Mouse (Mus musculus) heart, embryonic 16.5 days (tissue): Measurements from ENCODE around the gene Rabep1. TPM values are rescaled to one million over a fixed set of nuclear protein-coding genes. Genes with fewer than 3 reads are reported as not detected.
"Not testable (repeated sequence)": the region's sequence is repeated elsewhere in the genome, so short reads cannot be mapped to it uniquely, and the experiment has no call there.

Experiments used
- ATAC-seq: fragments of 200-750 bp; cut with Nextera tagmentation; replicated peaks from 2 replicates; pipeline ENCODE4 v1.8.0; 2017; ENCODE audit warnings: moderate number of reproducible peaks; ENCODE audit not compliant: insufficient read depth, low FRiP score; ENCODE audit errors: extremely low read depth
- H3K27ac ChIP-seq: fragments of 300-500 bp; sonication (generic); 2 replicates; pipeline ENCODE4 v1.5.1; 2014; ENCODE audit warnings: mild to moderate bottlenecking, low read length, control low read depth, moderate library complexity
- H3K27me3 ChIP-seq: fragments of 300-500 bp; sonication (generic); 2 replicates; pipeline ENCODE4 v1.6.1; 2014; ENCODE audit warnings: low read length, mixed read lengths; ENCODE audit not compliant: control insufficient read depth, insufficient read depth
- H3K36me3 ChIP-seq: fragments of 300-500 bp; sonication (generic); 2 replicates; pipeline ENCODE4 v1.6.1; 2014; ENCODE audit not compliant: control insufficient read depth, insufficient read depth
- H3K4me1 ChIP-seq: fragments of 300-500 bp; sonication (generic); 2 replicates; pipeline ENCODE4 v1.6.1; 2014; ENCODE audit warnings: low read length, mixed read lengths; ENCODE audit not compliant: control insufficient read depth, insufficient read depth
- H3K4me2 ChIP-seq: fragments of 300-500 bp; sonication (generic); 2 replicates; pipeline ENCODE4 v1.6.1; 2014; ENCODE audit warnings: low read depth, mild to moderate bottlenecking, control low read depth, low read length
- H3K4me3 ChIP-seq: fragments of 300-500 bp; sonication (generic); 2 replicates; pipeline ENCODE4 v1.5.1; 2014; ENCODE audit warnings: mild to moderate bottlenecking, control low read depth, low read length
- H3K9ac ChIP-seq: fragments of 300-500 bp; sonication (generic); 2 replicates; pipeline ENCODE4 v1.6.1; 2014; ENCODE audit warnings: low read length, control low read depth
- H3K9me3 ChIP-seq: fragments of 300-500 bp; sonication (generic); replicated peaks from 2 replicates; pipeline ENCODE4 v1.6.1; 2016; ENCODE audit warnings: low read length; ENCODE audit not compliant: control insufficient read depth
- WGBS: fragments of 180-500 bp; shearing (Covaris S2); extraction: QIAGEN DNeasy Blood & Tissue Kit; methylation state at CpG from one replicate; pipeline ENCODE4 v1.1.7; 2014; 5-methylcytosine and 5-hydroxymethylcytosine counted together
- polyA plus RNA-seq: library from polyadenylated mRNA; unstranded; fragments of >200 nt; fragmentation: Nextera tagmentation; extraction: Ambion mirVana; gene quantifications from 2 replicates; pipeline ENCODE4 v1.2.1, GENCODE M21; 2015

Rabep1 gene
- polyA plus RNA-seq, 1 experiment from 2014 or later: 28.7 TPM

GRCm38 (mm10) chr11:70842983-70843382 lies 1.6 kb upstream of the Rabep1 start:
- H3K9ac ChIP-seq: no peak overlapping the region
- H3K4me1 ChIP-seq: peaks cover 16% of the 10 kb centered on the region
- no peak overlapping the region for H3K4me3 ChIP-seq
- no peaks in the 10 kb centered on the region for H3K27me3 ChIP-seq
- H3K27ac ChIP-seq: no peak overlapping the region
- H3K9me3 ChIP-seq: no peaks in the 10 kb centered on the region
- 57% methylated on average over 4 of the region's 4 CpGs for WGBS
- no peak overlapping the region for H3K4me2 ChIP-seq
- H3K36me3 ChIP-seq: no peaks in the 10 kb centered on the region
- ATAC-seq: no peak

- WGBS: 16% methylated on average over 12 of the region's 12 CpGs
- no peaks in the 10 kb centered on the region for H3K36me3 ChIP-seq
- peak overlapping the region; percentile 83 for H3K27ac ChIP-seq
- H3K9me3 ChIP-seq: no peaks in the 10 kb centered on the region
- H3K27me3 ChIP-seq: no peaks in the 10 kb centered on the region
- no peak for ATAC-seq
- H3K4me1 ChIP-seq: peaks cover 16% of the 10 kb centered on the region
- peak overlapping the region; percentile 74 for H3K4me2 ChIP-seq
- peak overlapping the region; percentile 60 for H3K4me3 ChIP-seq
- H3K9ac ChIP-seq: peak overlapping the region; percentile 66
These were observed 652 bp upstream of the Rabep1 start for GRCm38 (mm10) chr11:70843701-70844551.

GRCm38 (mm10) chr11:70845457-70845978 lies 940 bp downstream of the Rabep1 start:
- Histone ChIP-seq H3K27ac (peak overlapping the region; percentile 69), H3K36me3 (no peaks in the 10 kb centered on the region), H3K27me3 (no peaks in the 10 kb centered on the region), H3K4me1 (peaks cover 17% of the 10 kb centered on the region), H3K4me2 (peak overlapping the region; percentile 80), H3K9ac (peak overlapping the region; percentile 75), H3K4me3 (peak overlapping the region; percentile 60), H3K9me3 (no peaks in the 10 kb centered on the region)
- ATAC-seq: no peak
- WGBS: 3% methylated on average over 19 of the region's 19 CpGs

DNA sequence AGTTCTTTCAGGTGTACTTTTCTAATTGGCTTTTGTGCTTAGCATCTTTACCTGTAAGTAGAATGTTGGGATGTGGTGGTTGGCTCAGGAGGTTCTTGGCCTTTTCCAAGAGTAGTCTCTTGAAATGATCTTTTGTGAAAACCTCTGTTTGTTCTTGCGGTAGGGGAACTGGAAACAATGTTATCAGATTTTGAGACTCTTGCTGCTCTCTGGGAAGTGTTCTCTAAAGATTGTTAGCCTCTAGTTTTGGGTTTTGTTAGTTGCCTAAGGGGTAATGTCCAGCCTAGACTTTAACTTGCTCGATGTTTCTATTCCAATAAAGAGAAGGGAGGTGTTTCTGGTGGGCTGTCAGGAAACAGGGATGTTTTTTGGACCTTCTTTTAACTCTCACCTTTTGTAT lies 1.5 kb downstream of the Rabep1 start:
- H3K4me1 ChIP-seq: peaks cover 17% of the 10 kb centered on the region
- 40% methylated on average over 2 of the region's 2 CpGs for WGBS
- H3K27me3 ChIP-seq: no peaks in the 10 kb centered on the region
- peak overlapping the region; percentile 75; the same call in 1 of the 2 replicates for H3K9ac ChIP-seq
- H3K9me3 ChIP-seq: no peaks in the 10 kb centered on the region
- no peaks in the 10 kb centered on the region for H3K36me3 ChIP-seq
- H3K4me2 ChIP-seq: peak overlapping the region; percentile 80
- no peak overlapping the region for H3K27ac ChIP-seq
- peak overlapping the region; percentile 60 for H3K4me3 ChIP-seq
- ATAC-seq: no peak

GRCm38 (mm10) chr11:70860371-70860770 lies 15.8 kb downstream of the Rabep1 start:
- H3K36me3 ChIP-seq: no peaks in the 10 kb centered on the region
- no peaks in the 10 kb centered on the region for H3K27me3 ChIP-seq
- no peak overlapping the region for H3K27ac ChIP-seq
- no peak overlapping the region for H3K4me2 ChIP-seq
- H3K9me3 ChIP-seq: no peaks in the 10 kb centered on the region
- H3K4me1 ChIP-seq: peaks cover 8% of the 10 kb centered on the region
- ATAC-seq: no peak
- H3K4me3 ChIP-seq: no peak overlapping the region
- H3K9ac ChIP-seq: no peak overlapping the region
- 96% methylated on average over 1 of the region's 1 CpGs for WGBS

- not testable (repeated sequence) for H3K4me2 ChIP-seq, H3K4me1 ChIP-seq, H3K9me3 ChIP-seq, H3K36me3 ChIP-seq, H3K4me3 ChIP-seq, H3K27me3 ChIP-seq, H3K27ac ChIP-seq, ATAC-seq, H3K9ac ChIP-seq
- WGBS: 72% methylated on average over 2 of the region's 2 CpGs
These were observed 18.6 kb downstream of the Rabep1 start for GRCm38 (mm10) chr11:70863204-70863603.

GRCm38 (mm10) chr11:70865223-70865622 lies 20.6 kb downstream of the Rabep1 start:
- 83% methylated on average over 2 of the region's 2 CpGs for WGBS

DNA sequence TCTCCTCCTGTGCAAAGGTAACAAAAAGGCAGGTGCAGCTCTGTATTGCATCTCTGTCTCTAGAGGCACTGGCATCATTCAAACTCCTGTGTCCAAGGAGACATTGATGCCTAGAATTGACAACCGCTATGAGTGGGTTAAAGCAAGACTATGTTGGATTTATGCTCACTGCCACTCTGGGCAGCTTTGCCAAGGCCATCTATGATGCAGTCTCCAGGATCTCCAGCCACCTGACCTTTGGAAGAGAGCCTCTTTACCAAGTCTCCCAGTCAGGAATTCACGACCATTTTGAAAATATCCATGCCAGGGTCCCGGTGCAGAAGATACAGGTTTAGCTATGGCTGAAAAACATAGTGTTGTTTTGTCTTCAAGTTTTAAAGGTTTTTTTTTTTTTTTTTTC lies 24.7 kb downstream of the Rabep1 start:
- Histone ChIP-seq H3K9ac (no peak overlapping the region), H3K4me3 (no peak overlapping the region), H3K27ac (no peak overlapping the region), H3K4me2 (no peak overlapping the region), H3K36me3 (no peaks in the 10 kb centered on the region), H3K4me1 (peaks cover 15% of the 10 kb centered on the region), H3K27me3 (no peaks in the 10 kb centered on the region), H3K9me3 (no peaks in the 10 kb centered on the region)
- ATAC-seq: no peak
- WGBS: 80% methylated on average over 3 of the region's 3 CpGs

More at GRCm38 (mm10) chr11:70865223-70865622, 20.6 kb downstream of the Rabep1 start:
- Histone ChIP-seq H3K4me3 (no peak overlapping the region), H3K36me3 (no peaks in the 10 kb centered on the region), H3K27ac (no peak overlapping the region), H3K27me3 (no peaks in the 10 kb centered on the region), H3K9ac (no peak overlapping the region), H3K9me3 (no peaks in the 10 kb centered on the region), H3K4me1 (peaks cover 4% of the 10 kb centered on the region; the same call in 1 of the 2 replicates), H3K4me2 (no peak overlapping the region)
- no peak for ATAC-seq

- Histone ChIP-seq H3K9me3 (no peaks in the 10 kb centered on the region), H3K4me2 (no peak overlapping the region), H3K36me3 (no peaks in the 10 kb centered on the region), H3K27me3 (no peaks in the 10 kb centered on the region), H3K4me3 (no peak overlapping the region), H3K4me1 (peaks cover 15% of the 10 kb centered on the region), H3K27ac (no peak overlapping the region), H3K9ac (no peak overlapping the region)
- 88% methylated on average over 2 of the region's 2 CpGs for WGBS
- no peak for ATAC-seq
These were observed 25.2 kb downstream of the Rabep1 start for GRCm38 (mm10) chr11:70869811-70870210.
